Mouse (Mus musculus): ENCODE results near the gene Idua. TPM values are rescaled to one million over a fixed set of nuclear protein-coding genes. Genes with fewer than 3 reads are reported as not detected.

Gene Idua
- total RNA-seq, 1 experiment, result 3.7 TPM

GRCm38 (mm10) chr5:108651823-108652222 lies 8.3 kb upstream of the Idua start:
- no peak for TF ChIP-seq HCFC1 (IDR thresholded peaks at IDR 0.05; ENCODE audit: borderline replicate concordance, insufficient read depth, low read length)
- TF ChIP-seq ZNF384 (IDR thresholded peaks at IDR 0.05; ENCODE audit: low read depth, low read length), result no peak
- no peak for TF ChIP-seq MAFK (IDR thresholded peaks at IDR 0.05; ENCODE audit: insufficient read depth, low read depth, low read length)
- TF ChIP-seq ZC3H11A (IDR thresholded peaks at IDR 0.05; ENCODE audit: borderline replicate concordance, low read depth, low read length), result 0 out of 2 replicates have a peak, but pooled peaks have one; percentile 2
- TF ChIP-seq CHD2 (IDR thresholded peaks at IDR 0.05; ENCODE audit: low read depth, low read length), result no peak
- Histone ChIP-seq H3K4me1 (ENCODE audit: control insufficient read depth in 2 of 2, insufficient read depth in 2 of 2, low read length in 2 of 2, poor library complexity in 1 of 2) (no peaks in the 10 kb centered on the region), H3K4me3 (ENCODE audit: insufficient read depth in 1 of 2, low read depth in 1 of 2, low read length in 2 of 2, poor library complexity in 1 of 2, severe bottlenecking in 1 of 2) (no peak overlapping the region), H3K36me3 (ENCODE audit: control insufficient read depth, insufficient read depth, low read length, poor library complexity, severe bottlenecking) (peaks cover 46% of the 10 kb centered on the region), H3K9ac (ENCODE audit: insufficient read depth, low read depth, low read length, poor library complexity, severe bottlenecking) (no peak overlapping the region), H3K27ac (ENCODE audit: insufficient read depth, low read depth, low read length, poor library complexity, severe bottlenecking) (no peak overlapping the region), H3K9me3 (ENCODE audit: control insufficient read depth, insufficient read depth, low read depth, low read length) (no peaks in the 10 kb centered on the region)
- in situ Hi-C loops (cut with MboI; ENCODE audit: low sequenced_read_pairs in 2 of 2, unreplicated experiment in 2 of 2), result no loop called here
- peak; percentile 56 for DNase-seq (ENCODE audit: low read depth, low spot score)

GRCm38 (mm10) chr5:108653341-108653740 lies 6.8 kb upstream of the Idua start:
- TF ChIP-seq ZC3H11A (IDR thresholded peaks at IDR 0.05; ENCODE audit: borderline replicate concordance, low read depth, low read length) (no peak), CHD2 (IDR thresholded peaks at IDR 0.05; ENCODE audit: low read depth, low read length) (no peak), ZNF384 (IDR thresholded peaks at IDR 0.05; ENCODE audit: low read depth, low read length) (no peak), MAFK (IDR thresholded peaks at IDR 0.05; ENCODE audit: insufficient read depth, low read depth, low read length) (no peak), HCFC1 (IDR thresholded peaks at IDR 0.05; ENCODE audit: borderline replicate concordance, insufficient read depth, low read length) (no peak)
- H3K36me3 ChIP-seq (ENCODE audit: control insufficient read depth, insufficient read depth, low read length, poor library complexity, severe bottlenecking), result peaks cover 53% of the 10 kb centered on the region
- no peak overlapping the region for H3K4me3 ChIP-seq (ENCODE audit: insufficient read depth in 1 of 2, low read depth in 1 of 2, low read length in 2 of 2, poor library complexity in 1 of 2, severe bottlenecking in 1 of 2)
- DNase-seq (ENCODE audit: low read depth, low spot score), result no peak
- no peaks in the 10 kb centered on the region for H3K4me1 ChIP-seq (ENCODE audit: control insufficient read depth in 2 of 2, insufficient read depth in 2 of 2, low read length in 2 of 2, poor library complexity in 1 of 2)
- in situ Hi-C loops (cut with MboI; ENCODE audit: low sequenced_read_pairs in 2 of 2, unreplicated experiment in 2 of 2), result no loop called here
- H3K9ac ChIP-seq (ENCODE audit: insufficient read depth, low read depth, low read length, poor library complexity, severe bottlenecking), result no peak overlapping the region
- no peak overlapping the region for H3K27ac ChIP-seq (ENCODE audit: insufficient read depth, low read depth, low read length, poor library complexity, severe bottlenecking)
- no peaks in the 10 kb centered on the region for H3K9me3 ChIP-seq (ENCODE audit: control insufficient read depth, insufficient read depth, low read depth, low read length)

- H3K36me3 ChIP-seq (ENCODE audit: control insufficient read depth, insufficient read depth, low read length, poor library complexity, severe bottlenecking), result peaks cover 48% of the 10 kb centered on the region
- DNase-seq (ENCODE audit: low read depth, low spot score), result no peak
- no peak overlapping the region for H3K4me3 ChIP-seq (ENCODE audit: insufficient read depth in 1 of 2, low read depth in 1 of 2, low read length in 2 of 2, poor library complexity in 1 of 2, severe bottlenecking in 1 of 2)
- TF ChIP-seq MAFK (IDR thresholded peaks at IDR 0.05; ENCODE audit: insufficient read depth, low read depth, low read length) (no peak), CHD2 (IDR thresholded peaks at IDR 0.05; ENCODE audit: low read depth, low read length) (no peak), ZNF384 (IDR thresholded peaks at IDR 0.05; ENCODE audit: low read depth, low read length) (no peak), HCFC1 (IDR thresholded peaks at IDR 0.05; ENCODE audit: borderline replicate concordance, insufficient read depth, low read length) (no peak), ZC3H11A (IDR thresholded peaks at IDR 0.05; ENCODE audit: borderline replicate concordance, low read depth, low read length) (no peak)
- no peaks in the 10 kb centered on the region for H3K9me3 ChIP-seq (ENCODE audit: control insufficient read depth, insufficient read depth, low read depth, low read length)
- no peak overlapping the region for H3K27ac ChIP-seq (ENCODE audit: insufficient read depth, low read depth, low read length, poor library complexity, severe bottlenecking)
- no peak overlapping the region for H3K9ac ChIP-seq (ENCODE audit: insufficient read depth, low read depth, low read length, poor library complexity, severe bottlenecking)
- in situ Hi-C loops (cut with MboI; ENCODE audit: low sequenced_read_pairs in 2 of 2, unreplicated experiment in 2 of 2), result no loop called here
- no peaks in the 10 kb centered on the region for H3K4me1 ChIP-seq (ENCODE audit: control insufficient read depth in 2 of 2, insufficient read depth in 2 of 2, low read length in 2 of 2, poor library complexity in 1 of 2)
Observed at GRCm38 (mm10) chr5:108654444-108654990, 5.6 kb upstream of the Idua start.

DNA sequence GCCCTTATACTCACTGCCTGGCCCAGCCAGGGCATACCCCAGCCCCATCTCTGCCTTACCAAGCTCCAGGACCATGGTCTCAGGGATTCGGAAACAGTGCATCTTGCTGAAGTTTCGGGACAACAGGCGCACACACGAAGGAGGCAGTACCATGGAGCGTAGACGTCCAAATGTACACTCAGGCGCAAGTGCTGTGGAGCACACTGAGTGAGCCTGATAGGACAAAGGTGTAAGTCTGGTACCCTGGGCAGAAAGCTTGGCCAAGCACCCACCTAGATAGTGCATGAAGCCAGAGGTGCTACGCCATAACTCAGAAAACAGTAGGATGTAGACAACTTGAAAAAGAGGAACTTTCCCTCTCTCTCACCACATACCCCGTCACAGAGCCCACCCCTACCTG lies 4.8 kb upstream of the Idua start:
- Histone ChIP-seq H3K27ac (ENCODE audit: insufficient read depth, low read depth, low read length, poor library complexity, severe bottlenecking) (no peak overlapping the region), H3K36me3 (ENCODE audit: control insufficient read depth, insufficient read depth, low read length, poor library complexity, severe bottlenecking) (peaks cover 45% of the 10 kb centered on the region), H3K4me3 (ENCODE audit: insufficient read depth in 1 of 2, low read depth in 1 of 2, low read length in 2 of 2, poor library complexity in 1 of 2, severe bottlenecking in 1 of 2) (no peak overlapping the region), H3K4me1 (ENCODE audit: control insufficient read depth in 2 of 2, insufficient read depth in 2 of 2, low read length in 2 of 2, poor library complexity in 1 of 2) (peaks cover 0 to 2% of the 10 kb centered on the region in 2 experiments; a peak in 1 of 4 replicates), H3K9ac (ENCODE audit: insufficient read depth, low read depth, low read length, poor library complexity, severe bottlenecking) (no peak overlapping the region), H3K9me3 (ENCODE audit: control insufficient read depth, insufficient read depth, low read depth, low read length) (no peaks in the 10 kb centered on the region)
- no peak for DNase-seq (ENCODE audit: low read depth, low spot score)
- TF ChIP-seq MAFK (IDR thresholded peaks at IDR 0.05; ENCODE audit: insufficient read depth, low read depth, low read length) (no peak), HCFC1 (IDR thresholded peaks at IDR 0.05; ENCODE audit: borderline replicate concordance, insufficient read depth, low read length) (no peak), ZC3H11A (IDR thresholded peaks at IDR 0.05; ENCODE audit: borderline replicate concordance, low read depth, low read length) (no peak), CHD2 (IDR thresholded peaks at IDR 0.05; ENCODE audit: low read depth, low read length) (no peak), ZNF384 (IDR thresholded peaks at IDR 0.05; ENCODE audit: low read depth, low read length) (no peak)
- in situ Hi-C loops (cut with MboI; ENCODE audit: low sequenced_read_pairs in 2 of 2, unreplicated experiment in 2 of 2), result no loop called here

Measured in ES-E14 (cell line).